Mouse (Mus musculus) ovary, postnatal 10 days (tissue): ENCODE measurements around the gene Ubxn10.

ENCODE experiments used
- DNase-seq: peaks from one replicate; pipeline ENCODE4 v3.0.0; 2022; ENCODE audit warnings: low spot score

The Ubxn10 gene

DNA sequence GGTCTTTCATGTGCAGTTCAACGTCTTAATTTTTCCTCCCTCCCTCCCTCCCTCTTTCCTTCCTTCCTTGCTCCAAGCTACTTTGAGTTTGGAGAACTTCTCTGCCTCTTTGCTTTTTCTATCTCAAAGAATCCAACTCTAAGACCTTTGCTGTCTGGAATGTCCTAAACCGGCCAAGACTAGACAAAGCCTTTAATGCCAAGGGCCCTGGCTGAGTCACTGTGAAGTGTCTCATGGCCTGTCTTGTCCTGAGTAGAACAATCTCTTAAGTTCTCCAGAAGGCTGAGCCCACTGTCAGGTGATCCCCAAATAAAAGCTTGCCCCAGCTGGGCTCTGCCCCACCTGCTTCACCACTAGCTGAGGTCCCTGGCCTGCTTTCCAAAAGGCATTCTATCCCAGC lies 34.9 kb downstream of the Ubxn10 start:
- no peak for DNase-seq

DNA sequence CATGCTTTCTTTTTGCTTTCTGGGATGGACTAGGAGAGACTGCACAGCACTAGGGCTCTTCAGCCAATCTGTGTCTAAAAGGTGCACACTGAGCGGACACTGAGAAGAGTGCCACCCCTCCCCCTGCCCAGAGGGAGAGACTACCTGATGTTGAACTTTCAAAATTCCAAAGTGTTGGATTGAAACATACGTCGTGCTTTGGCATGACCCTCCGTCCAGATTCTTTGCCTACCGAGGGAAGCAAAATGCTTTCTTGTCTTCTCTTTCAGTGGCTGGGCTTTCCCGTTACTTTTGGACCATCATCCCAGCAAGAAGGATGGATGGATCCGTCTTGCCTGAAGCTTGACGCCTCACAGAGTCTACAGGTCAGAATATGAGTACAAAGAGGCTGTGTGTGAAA lies 35.9 kb downstream of the Ubxn10 start:
- DNase-seq, result no peak

DNA sequence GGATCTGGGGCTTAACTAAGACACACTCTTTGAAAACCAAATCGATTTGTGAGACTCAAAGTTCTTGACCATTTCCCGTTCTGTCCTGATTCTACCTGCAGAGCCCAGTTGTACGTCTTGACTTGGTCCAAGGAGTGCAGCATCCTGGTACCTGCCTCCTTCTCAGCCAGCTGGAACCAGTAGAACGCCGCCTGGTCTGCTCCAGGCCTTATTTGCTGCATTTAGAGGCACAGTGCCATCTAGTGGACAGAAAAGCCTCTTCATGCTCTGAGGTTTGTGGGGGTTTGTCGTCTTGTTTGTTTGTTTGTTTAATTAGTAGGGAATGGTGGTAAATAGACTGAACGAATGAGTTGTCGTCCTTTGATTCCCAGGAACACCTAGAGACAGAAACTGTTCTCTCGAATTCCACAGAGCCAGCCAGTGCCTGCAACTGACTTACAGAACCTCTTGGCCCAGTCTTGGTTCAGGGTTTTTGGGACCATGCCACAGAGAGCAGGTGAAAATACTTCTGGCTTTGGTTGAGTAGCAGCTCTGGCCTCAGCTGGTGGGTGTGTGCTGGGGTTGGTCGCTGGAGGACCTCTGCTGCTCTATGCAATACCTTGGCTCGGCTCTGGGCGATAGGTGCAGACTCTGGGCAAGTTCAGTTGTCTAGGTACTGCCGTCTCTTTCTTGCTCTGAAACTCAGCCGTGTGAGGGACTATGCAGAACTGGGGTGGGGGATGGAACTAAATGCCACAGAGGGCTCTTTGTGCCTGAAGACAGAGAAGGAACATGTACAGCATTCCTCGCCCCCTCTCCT lies 36.6 kb downstream of the Ubxn10 start:
- DNase-seq, result no peak

DNA sequence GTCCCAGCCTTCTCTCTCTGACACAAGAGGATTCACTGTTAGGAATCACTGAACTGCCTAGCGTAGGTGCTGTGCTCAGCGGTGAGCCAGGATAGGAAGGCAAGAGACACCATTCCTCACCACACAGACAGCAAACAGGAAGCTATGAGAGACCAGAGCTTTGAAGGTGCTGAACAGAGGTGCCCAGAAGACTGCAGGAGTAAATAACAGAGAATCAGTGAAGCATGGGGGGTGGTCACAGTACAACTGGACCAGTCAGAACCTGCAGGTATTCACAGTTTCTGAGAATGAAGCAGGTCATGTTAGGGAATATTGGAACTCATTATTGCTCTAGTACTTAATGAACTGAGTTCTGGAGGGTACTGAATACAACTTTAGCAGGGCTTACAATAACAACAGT lies 38.7 kb downstream of the Ubxn10 start:
- DNase-seq, result no peak

DNA sequence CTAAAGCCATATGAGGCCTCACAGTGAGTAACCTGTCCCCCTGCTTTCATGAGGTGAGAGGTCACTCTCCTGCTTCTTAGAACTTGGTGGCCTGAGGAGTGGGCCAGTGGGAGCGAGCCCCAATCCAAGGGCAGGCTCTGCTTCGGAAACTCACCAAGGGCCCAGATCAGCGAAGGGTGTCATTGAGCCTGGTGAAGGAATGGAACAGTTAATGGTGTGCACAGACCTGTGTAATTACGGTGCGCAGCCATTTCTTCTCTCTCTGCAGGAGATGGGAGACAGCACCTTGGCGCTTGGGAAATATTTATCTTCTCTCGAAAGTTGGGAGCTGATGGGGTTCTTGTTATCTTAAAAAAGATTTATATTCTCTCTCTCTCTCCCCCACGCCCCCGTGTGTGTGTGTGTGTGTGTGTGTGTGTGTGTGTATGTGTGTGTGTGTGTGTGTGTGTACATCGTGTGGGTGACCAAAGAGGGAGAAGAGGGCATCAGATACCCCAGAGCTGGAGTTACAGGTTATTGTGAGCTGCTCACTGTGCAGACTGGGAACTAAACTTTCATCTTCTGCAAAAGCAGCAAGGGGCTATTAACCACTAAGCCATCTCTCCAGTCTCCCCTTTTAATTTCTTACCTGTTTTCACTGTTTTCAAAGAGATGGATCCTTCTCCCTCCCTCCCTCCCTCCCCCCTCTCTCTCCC lies 39.7 kb downstream of the Ubxn10 start:
- no peak for DNase-seq

DNA sequence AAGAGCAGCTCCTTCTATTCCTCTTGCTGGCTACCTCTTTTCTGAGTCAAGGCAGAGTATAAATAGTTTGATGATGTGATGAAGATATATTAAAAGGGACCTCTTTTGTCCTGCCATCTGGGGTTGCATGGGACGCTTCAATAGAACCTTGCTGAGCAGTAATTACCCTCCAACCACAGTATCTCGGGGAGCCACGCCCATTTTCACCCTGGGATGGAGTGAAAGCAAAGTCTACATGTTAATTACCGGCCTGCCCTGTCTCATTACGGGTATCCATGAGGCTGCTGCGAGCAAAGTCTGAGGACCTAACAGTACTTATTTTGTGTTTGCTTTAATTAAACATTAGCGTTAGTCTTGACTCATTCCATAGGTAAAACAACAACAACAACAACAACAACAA lies 40.2 kb downstream of the Ubxn10 start:
- no peak for DNase-seq

DNA sequence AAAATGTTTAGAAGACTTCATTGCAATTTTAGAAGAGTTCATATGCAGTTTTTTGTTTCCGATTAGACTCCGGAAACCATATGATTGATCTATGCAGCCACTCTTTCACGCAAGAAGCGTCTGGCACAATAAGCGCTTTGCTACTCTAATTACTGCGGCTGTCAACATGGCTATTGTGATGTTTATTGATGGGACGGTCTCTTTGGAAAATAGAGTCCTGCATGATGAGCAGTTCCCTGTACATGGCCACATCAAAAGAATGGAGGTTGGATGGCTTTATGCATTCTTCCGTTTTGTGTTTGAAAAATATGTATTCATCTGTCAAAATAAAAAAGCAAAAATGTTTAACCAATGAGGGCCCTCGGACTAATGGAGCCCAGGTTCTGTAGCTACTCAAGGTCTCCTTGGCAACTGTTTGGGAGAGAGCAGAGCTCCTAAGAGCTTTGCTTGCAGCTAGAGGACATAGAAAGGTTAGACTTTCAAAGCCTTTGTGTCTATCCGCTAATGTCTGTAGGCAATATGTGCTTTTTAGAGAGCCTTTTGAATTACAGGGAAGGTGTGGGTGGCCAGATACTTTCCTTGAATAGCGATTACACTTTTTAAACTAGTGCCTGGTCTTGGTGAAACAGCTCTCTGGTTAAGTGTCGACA lies 43.8 kb downstream of the Ubxn10 start:
- DNase-seq, result no peak

DNA sequence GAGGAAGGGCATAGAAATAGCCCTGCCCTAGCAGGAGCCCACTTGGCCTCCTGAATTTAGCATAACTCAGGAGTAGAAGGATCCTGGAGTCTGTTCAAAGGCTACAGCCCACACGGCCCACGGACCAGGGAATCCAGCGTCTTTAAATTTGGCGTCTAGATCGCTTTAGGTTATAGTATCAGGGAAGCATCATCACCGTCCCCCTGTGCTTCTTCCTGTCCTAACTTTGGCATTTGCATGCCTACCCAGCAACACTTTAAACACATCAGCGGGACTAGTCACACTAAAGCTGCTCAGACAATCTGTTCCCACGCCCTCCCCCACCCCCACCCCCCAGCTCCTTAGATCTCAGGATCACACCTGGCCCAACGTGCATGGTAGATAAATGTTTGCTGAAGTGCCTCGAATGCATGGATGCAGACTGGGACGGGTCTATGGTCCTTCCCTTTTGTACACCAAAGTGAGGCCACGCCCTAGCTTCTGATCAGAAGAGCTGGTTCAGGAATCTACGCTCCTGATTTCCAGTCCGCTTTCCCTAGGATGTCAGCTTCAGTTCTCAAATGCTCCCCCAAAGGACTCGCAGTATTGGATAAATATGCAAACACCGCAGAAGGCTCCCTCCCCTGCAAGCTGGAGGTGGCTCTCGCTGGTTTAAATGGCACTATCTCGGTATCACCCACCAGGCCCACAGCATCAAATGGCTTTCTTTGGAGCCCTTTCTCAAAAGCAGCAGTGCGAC lies 45.4 kb downstream of the Ubxn10 start:
- no peak for DNase-seq

DNA sequence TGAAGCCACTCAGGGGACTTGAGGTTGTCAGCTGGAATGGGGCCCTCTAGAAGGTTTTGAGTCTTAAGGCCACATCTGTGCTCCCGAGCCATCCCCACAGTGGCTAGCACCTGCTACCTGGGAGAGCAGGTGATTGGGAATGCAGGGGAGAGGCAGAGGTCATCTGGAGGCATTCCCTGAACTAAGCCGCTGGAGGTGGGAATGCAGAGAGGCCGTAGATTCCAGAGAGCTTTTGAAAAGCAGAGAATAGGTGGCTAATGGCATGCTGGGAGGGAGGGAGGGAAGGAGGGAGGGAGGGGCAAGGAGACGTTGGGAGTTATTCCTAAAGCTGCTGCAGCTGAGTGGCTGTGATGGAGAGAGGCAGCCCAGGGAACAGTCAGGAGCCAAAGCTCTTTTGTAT lies 46.4 kb downstream of the Ubxn10 start:
- DNase-seq, result no peak

DNA sequence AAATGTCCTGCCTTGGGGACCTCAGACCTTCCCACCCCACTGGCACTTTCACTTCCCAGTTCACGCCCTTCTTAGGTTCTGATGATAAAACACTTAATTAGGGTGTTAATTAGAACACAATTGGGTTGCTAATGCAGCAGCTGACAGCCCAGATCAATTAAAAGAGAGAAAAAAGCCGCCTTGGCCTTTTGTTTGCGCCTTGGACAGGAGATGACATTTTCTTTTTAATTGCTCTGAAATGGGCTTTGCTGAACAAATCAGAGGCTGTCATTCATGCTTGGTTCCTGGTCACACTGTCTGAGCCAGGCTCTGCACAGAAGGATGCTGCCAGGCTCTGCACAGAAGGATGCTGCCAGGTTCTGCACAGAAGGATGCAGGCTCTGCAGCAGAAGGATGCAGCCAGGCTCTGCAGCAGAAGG lies 47.9 kb downstream of the Ubxn10 start:
- DNase-seq, result no peak

DNA sequence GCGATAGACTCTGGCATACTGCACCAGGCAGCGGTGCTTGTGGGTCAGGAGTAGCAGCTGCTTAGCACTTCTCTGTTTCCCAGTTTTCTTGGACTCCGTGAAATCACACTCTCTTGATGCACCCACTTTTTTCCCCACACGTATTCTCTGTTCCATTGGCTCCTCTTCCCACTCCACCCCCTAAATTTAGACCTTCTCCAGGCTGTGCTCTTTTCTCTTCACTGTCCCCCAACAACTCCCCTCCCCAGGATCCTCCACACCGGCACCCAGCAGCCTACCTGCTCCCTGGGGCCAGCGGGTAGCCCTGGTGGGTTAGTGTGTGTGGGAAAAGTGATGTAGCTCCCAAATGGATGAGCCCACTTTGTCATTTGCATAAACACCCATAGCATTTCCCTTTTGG lies 51.2 kb downstream of the Ubxn10 start:
- no peak for DNase-seq

DNA sequence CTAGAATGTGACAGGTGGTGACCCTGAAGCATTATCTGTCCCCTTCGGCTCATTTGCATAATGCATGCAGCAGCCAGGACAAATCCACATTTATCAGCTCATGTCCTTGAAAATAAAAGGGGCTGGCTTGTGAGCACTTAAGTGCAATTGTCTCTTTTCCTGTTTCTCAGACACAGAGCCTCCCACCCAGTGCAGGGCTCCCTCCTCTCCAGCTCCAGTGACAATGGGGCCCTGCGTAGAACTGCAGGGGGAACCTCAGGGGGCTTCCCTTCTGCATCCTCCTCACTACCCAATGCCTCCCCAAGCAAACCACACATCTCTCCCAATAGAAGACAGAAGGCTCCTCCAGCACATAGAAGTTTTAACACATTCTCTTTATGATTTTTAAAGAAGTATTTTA lies 54.2 kb downstream of the Ubxn10 start:
- DNase-seq, result no peak

DNA sequence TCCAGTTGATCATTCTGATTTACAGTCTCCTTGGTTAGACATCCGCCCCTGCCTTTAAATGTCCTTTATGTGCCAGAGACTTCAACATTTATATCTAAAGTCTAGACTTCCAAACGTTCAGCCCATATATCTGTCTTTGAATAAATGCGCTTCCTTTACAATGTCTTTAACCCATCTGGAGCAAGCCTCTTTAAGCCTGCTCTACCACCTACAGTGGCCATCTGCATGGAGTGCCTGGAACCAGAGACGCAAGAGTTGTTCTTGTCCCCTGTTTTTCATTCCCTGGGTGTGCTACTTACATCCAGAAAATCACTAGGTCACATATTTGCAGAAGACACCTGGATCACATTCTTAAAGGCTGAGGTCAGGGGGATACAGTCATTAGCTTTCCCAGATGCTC lies 56.8 kb downstream of the Ubxn10 start:
- no peak for DNase-seq

DNA sequence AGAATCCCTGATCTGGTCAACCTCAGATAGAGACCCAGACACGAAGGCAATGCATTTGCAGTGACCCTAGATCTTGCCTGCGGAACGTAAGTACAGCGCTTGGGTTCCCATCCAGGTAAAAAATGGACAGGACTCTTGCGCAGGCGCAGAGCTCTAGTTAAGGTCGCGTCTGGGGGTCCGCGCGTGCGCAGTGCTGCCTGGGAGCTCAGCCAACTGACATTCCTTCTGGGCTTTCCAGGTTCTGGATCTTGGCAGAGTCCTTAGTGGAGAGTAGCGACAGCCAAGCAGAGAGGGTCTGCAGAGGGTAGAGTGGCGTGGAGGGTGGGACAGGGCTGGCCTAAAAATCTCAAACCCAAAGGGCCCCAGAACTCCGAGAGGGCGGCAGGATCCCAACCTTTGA lies 59.4 kb downstream of the Ubxn10 start:
- DNase-seq, result no peak

DNA sequence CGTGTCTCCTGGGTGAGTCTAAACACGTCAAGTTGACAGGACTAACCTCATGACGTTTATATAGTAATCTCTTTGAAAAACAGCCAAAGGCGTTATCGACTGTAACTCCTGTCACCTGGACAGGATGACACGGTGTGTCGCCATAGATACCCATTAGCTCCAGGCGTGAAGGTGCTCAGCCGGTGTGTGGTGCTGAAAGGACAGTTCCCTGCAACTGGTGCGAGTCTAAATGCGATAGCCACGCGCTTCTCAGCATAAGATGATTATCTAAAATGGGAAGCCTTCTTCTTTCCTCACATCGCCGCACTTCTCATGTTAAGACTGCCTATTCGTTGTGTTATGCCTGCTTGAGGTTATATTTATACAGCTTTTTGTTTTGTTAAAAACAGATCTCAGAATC lies 60.5 kb downstream of the Ubxn10 start:
- no peak for DNase-seq

DNA sequence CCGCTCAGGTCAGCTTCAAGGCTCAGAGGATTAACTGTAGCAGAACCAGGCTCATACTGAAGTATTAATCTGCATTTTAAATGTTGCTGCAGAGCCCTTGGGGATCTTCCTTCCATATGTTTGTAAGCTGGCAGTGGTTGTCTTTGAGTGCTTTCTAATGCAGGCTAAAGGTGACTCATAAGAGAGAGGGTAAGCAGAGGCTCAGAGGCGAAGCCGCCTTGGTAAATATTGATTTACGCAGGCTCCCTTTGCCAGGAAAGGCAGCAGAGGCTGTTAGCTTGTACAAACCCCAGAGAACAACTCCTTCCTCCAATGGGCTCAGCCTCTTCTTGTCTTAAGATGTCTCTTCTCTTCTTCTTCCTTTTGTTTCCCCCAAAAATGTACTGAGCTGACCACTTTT lies 64.8 kb downstream of the Ubxn10 start:
- no peak for DNase-seq

DNA sequence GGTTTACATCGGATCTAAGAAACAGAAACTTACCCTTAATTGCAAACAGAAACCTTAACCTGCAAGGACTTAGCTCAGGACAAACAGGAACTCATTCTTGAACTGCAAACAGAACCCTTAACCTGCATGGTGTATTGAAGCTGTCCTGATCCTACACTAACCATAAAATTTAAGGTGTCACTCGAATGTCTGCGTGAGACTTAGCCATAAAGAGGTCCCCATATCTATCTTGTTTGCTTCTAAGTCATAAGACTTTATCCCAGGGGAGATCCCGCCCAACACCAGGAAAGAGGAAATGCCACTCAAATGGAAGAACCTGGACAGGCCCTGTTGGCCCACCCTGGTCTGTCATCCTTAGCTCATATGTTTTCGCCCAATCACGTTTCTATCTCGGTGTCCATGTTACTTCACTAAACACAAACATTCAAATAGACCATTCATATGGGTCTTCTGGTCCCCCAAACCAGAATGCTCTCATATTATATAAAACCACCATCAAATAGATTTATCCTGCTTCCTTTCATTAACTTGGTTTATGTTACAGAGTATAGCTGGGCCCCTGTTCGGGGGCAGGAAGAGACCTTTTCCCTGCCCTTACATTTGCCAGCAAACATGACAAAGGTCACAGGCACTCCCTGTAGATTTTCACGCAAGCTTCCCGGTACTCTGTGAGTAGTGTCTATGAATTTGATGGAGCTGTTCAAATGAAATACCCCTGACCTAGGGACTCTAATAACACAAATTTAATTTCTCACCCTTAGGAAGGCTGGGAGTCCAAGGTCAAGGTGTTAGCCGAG lies 66.7 kb downstream of the Ubxn10 start:
- no peak for DNase-seq

DNA sequence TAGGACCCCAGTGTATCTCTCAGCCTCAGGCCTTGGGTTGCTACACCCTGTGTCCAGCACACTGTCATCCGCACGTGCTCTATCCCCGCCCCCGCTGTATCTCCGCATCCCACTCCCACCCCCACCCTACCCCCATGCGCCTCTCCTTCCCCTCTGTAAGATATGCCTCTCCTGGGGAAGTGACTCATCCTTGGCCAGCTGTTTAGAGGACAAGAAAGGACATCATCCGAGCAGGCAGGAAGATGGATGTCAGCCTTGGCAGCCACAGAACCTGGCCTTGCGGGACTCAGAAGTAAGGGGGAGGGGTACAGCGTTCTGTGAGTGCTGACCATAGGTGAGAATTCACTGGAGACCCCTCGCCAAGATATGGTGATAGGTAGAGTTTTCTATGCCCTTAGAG lies 70.4 kb downstream of the Ubxn10 start:
- DNase-seq, result no peak

DNA sequence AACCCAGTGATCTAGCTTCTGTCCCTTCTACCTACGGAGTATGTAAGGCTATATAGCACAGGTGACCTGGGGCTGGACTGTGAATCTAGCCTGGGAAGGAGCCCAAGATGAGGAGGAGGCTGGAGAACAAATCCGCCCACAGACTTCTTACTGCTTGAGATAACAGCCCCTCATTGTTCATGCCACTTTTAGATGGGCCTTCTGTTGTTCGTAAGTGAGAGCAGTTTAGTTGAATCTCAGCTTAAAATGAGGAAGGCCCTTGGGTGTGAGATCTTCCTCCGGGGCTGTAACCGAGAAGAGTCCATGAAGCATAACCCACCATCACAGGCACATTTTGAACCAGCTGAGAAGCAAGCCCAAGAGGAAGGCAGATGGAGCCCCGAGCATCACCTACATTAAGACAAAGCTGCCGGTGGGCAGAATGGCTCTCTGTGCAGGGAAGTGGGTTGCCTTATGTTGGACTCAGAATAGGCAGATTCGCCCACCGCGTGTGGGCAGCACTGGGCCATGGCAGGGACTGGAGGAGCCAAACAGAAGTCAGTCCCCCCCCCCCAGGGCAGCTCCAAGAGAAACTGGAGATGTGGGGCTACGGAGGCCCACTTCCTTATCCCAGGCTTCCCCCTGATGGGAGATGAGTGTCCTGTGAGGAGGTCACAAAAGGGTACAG lies 76.9 kb downstream of the Ubxn10 start:
- DNase-seq, result no peak
